In genomic region chr14:25710073-25710472, GRCm38 (mm10) we compare ENCODE assay signal across 11 mouse cellular contexts. TPM values are rescaled to one million over a fixed set of nuclear protein-coding genes. Genes with fewer than 3 reads are reported as not detected.
A peak's percentile ranks its signal among the peaks of the same experiment; 100 is the strongest.
DNase-seq lines count a peak whose midpoint lies in the region; ATAC-seq lines count a peak whose summit lies in the region.
"Had no signal": no experiment of that assay in that cellular context is flagged by ENCODE, and none has a peak within 500 bp of the region (broad histone marks: within the 10 kb centered on the region; RNA-seq: fewer than 3 reads in every experiment).

No protein-coding gene starts in this region.

- WGBS in hindbrain, embryonic 10.5 days: 72% methylated on average over 4 of the region's 4 CpGs
- 65% methylated on average over 4 of the region's 4 CpGs for WGBS in hindbrain, embryonic 13.5 days

- H3K27me3 ChIP-seq in hindbrain, embryonic 10.5 days (ENCODE audit: insufficient read depth, poor library complexity, severe bottlenecking): no peaks in the 10 kb centered on the region
- no peaks in the 10 kb centered on the region for H3K27me3 ChIP-seq in hindbrain, embryonic 13.5 days
- H3K27me3 ChIP-seq: embryonic facial prominence, embryonic 12.5 days had no signal

- no peaks in the 10 kb centered on the region for H3K9me3 ChIP-seq in hindbrain, embryonic 10.5 days
- H3K9me3 ChIP-seq in hindbrain, embryonic 13.5 days: no peaks in the 10 kb centered on the region
- H3K9me3 ChIP-seq: embryonic facial prominence, embryonic 12.5 days had no signal

- H3K4me2 ChIP-seq in hindbrain, embryonic 13.5 days: no peak overlapping the region
- H3K4me2 ChIP-seq: embryonic facial prominence, embryonic 12.5 days had no signal

- no peak for ATAC-seq in hindbrain, embryonic 13.5 days (ENCODE audit: low FRiP score)

- intact Hi-C loops in heart, postnatal 14 days (cut with DNase I): loop anchor here (2.0 kb wide), 1 partner anchor 91 kb away; no protein-coding TSS in a partner anchor

- H3K4me3 ChIP-seq in hindbrain, embryonic 10.5 days: no peak overlapping the region
- H3K4me3 ChIP-seq in hindbrain, embryonic 13.5 days: no peak overlapping the region
- H3K4me3 ChIP-seq: embryonic facial prominence, embryonic 12.5 days had no signal

- peak overlapping the region; percentile 77; the same call in 1 of the 2 replicates for H3K27ac ChIP-seq in hindbrain, embryonic 10.5 days
- H3K27ac ChIP-seq in hindbrain, embryonic 13.5 days: no peak overlapping the region
- H3K27ac ChIP-seq: embryonic facial prominence, embryonic 12.5 days had no signal

- no peak overlapping the region for H3K9ac ChIP-seq in hindbrain, embryonic 13.5 days
- H3K9ac ChIP-seq: embryonic facial prominence, embryonic 12.5 days had no signal

- 0 out of 2 replicates have a peak, but pooled peaks cover 6% of the 10 kb centered on the region for H3K36me3 ChIP-seq in hindbrain, embryonic 10.5 days
- H3K36me3 ChIP-seq in hindbrain, embryonic 13.5 days: no peaks in the 10 kb centered on the region

- H3K4me1 ChIP-seq in hindbrain, embryonic 10.5 days (replicated peaks): peaks cover 64% of the 10 kb centered on the region
- peaks cover 32% of the 10 kb centered on the region for H3K4me1 ChIP-seq in hindbrain, embryonic 13.5 days (replicated peaks)

- DNase-seq in hindbrain, embryonic 10.5 days (ENCODE audit: low spot score): no peak
- peak; percentile 24 for DNase-seq in c-Kit-positive CD71-positive TER-119-positive erythroid progenitor cells, embryonic 14.5 days (ENCODE audit: low spot score)
- peak; percentile 65 to 75 for DNase-seq in heart, postnatal 14 days
- peak; percentile 43 for DNase-seq in lung, postnatal 36 days
- no peak for DNase-seq in urinary bladder, postnatal 10 days (ENCODE audit: low spot score)
- no peak for DNase-seq in cerebellum, postnatal 10 days
- DNase-seq in frontal cortex, adult 2 months (ENCODE audit: extremely low spot score in 1 of 2, low spot score in 1 of 2): no peak
- DNase-seq: adrenal gland, adult 8-10 months; thymus, postnatal 25 days had no signal

RNA-seq across cellular contexts. Expression of gene Ppif, which starts 16.1 kb away (rescaled TPM):
- polyA plus RNA-seq in hindbrain, embryonic 10.5 days (2016; fragmentation: Nextera tagmentation; extraction: Ambion mirVana): 47.3 and 55.7 TPM in 2 replicates
- 28.0 and 32.0 TPM in 2 replicates for polyA plus RNA-seq in hindbrain, embryonic 13.5 days (2015; fragmentation: Nextera tagmentation; extraction: Ambion mirVana)
- 100 to 1,000 TPM; 238 to 261 TPM for total RNA-seq in heart, postnatal 14 days (2021)
- 48.2 and 56.4 TPM in 2 replicates for polyA plus RNA-seq in frontal cortex, adult 2 months (2012; rRNA removed)

RNA-seq across cellular contexts. Expression of gene Zcchc24, which starts 58.8 kb away (rescaled TPM):
- 8.5 and 10.5 TPM in 2 replicates for polyA plus RNA-seq in hindbrain, embryonic 10.5 days (2016; fragmentation: Nextera tagmentation; extraction: Ambion mirVana)
- 11.9 and 12.2 TPM in 2 replicates for polyA plus RNA-seq in hindbrain, embryonic 13.5 days (2015; fragmentation: Nextera tagmentation; extraction: Ambion mirVana)
- 10 to 100 TPM; 47.6 to 48.3 TPM for total RNA-seq in heart, postnatal 14 days (2021)
- polyA plus RNA-seq in frontal cortex, adult 2 months (2012; rRNA removed): 46.0 and 46.3 TPM in 2 replicates

Comparison
In these comparisons a context has a peak if more than half of its experiments do, and no peak if none do; other contexts are left out.
1. DNase-seq: peak in c-Kit-positive CD71-positive TER-119-positive erythroid progenitor cells, embryonic 14.5 days (single experiment), heart, postnatal 14 days (2 of 2) and lung, postnatal 36 days (single experiment); none in hindbrain, embryonic 10.5 days (single experiment), urinary bladder, postnatal 10 days (single experiment), cerebellum, postnatal 10 days (0 of 2) and frontal cortex, adult 2 months (0 of 2).